Mouse (Mus musculus) layer of hippocampus, adult 11-12 months (tissue): Measurements from ENCODE around the gene Copz2.

Experiments
- DNase-seq: peaks from one replicate; pipeline ENCODE4 v3.0.0; 2022; ENCODE audit warnings: low spot score

Gene Copz2

GRCm38 (mm10) chr11:96867149-96867548, 17.5 kb downstream of the Copz2 start:
- peak; percentile 86 for DNase-seq

GRCm38 (mm10) chr11:96872441-96873379, 23.0 kb downstream of the Copz2 start:
- no peak for DNase-seq

GRCm38 (mm10) chr11:96873601-96874140, 24.0 kb downstream of the Copz2 start:
- DNase-seq = no peak

GRCm38 (mm10) chr11:96875270-96875669, 25.6 kb downstream of the Copz2 start:
- no peak for DNase-seq

- DNase-seq = peak; percentile 82
Observed at GRCm38 (mm10) chr11:96875745-96876144, 26.1 kb downstream of the Copz2 start.

- DNase-seq = no peak
Observed at GRCm38 (mm10) chr11:96876300-96877040, 26.8 kb downstream of the Copz2 start.

GRCm38 (mm10) chr11:96877071-96877470, 27.4 kb downstream of the Copz2 start:
- no peak for DNase-seq

GRCm38 (mm10) chr11:96878715-96879114, 29.0 kb downstream of the Copz2 start:
- DNase-seq = no peak

- no peak for DNase-seq
Observed at GRCm38 (mm10) chr11:96879359-96879758, 29.7 kb downstream of the Copz2 start.

- DNase-seq = no peak
Observed at GRCm38 (mm10) chr11:96880296-96880695, 30.6 kb downstream of the Copz2 start.

GRCm38 (mm10) chr11:96885901-96886340, 36.3 kb downstream of the Copz2 start:
- DNase-seq = no peak

- no peak for DNase-seq
Observed at GRCm38 (mm10) chr11:96886942-96887546, 37.4 kb downstream of the Copz2 start.

- DNase-seq = no peak
Observed at GRCm38 (mm10) chr11:96891784-96892527, 42.3 kb downstream of the Copz2 start.

- no peak for DNase-seq
Observed at GRCm38 (mm10) chr11:96893203-96893842, 43.7 kb downstream of the Copz2 start.

- no peak for DNase-seq
Observed at GRCm38 (mm10) chr11:96895886-96896285, 46.2 kb downstream of the Copz2 start.

GRCm38 (mm10) chr11:96899449-96900306, 50.0 kb downstream of the Copz2 start:
- no peak for DNase-seq

GRCm38 (mm10) chr11:96901332-96901731, 51.7 kb downstream of the Copz2 start:
- no peak for DNase-seq

- DNase-seq = no peak
Observed at GRCm38 (mm10) chr11:96902639-96903635, 53.3 kb downstream of the Copz2 start.
